Mouse (Mus musculus): ENCODE data around the gene Tmem165. TPM values are rescaled to one million over a fixed set of nuclear protein-coding genes. Genes with fewer than 3 reads are reported as not detected.

The Tmem165 gene
- polyA plus RNA-seq, 2 experiments = 147 to 160 TPM

- no peak for DNase-seq (ENCODE audit: low spot score)
- no peak for ATAC-seq (ENCODE audit: low FRiP score, low read depth)
- TF ChIP-seq POLR2A (IDR thresholded peaks at IDR 0.05; ENCODE audit: borderline replicate concordance, extremely low read depth, insufficient read depth, insufficient read length) = no peak
- Histone ChIP-seq H3K36me3 (ENCODE audit: control insufficient read depth, insufficient read depth, low read length) (no peaks in the 10 kb centered on the region), H3K4me2 (replicated peaks; ENCODE audit: low read depth, low read length, severe bottlenecking) (no peak overlapping the region), H3K9ac (ENCODE audit: low read depth, low read length, severe bottlenecking) (no peak overlapping the region), H3K27me3 (ENCODE audit: control insufficient read depth, insufficient read depth, low read length) (no peaks in the 10 kb centered on the region), H3K27ac (replicated peaks; ENCODE audit: low read depth, low read length) (no peak overlapping the region), H3K4me1 (ENCODE audit: control insufficient read depth, insufficient read depth, low read length) (peaks cover 7% of the 10 kb centered on the region), H3K4me3 (replicated peaks; ENCODE audit: low read length) (no peak overlapping the region), H3K9me3 (ENCODE audit: control insufficient read depth, low read length) (no peaks in the 10 kb centered on the region)
- 79% methylated on average over 7 of the region's 7 CpGs for WGBS
Measured at GRCm38 (mm10) chr5:76177664-76178063, 6.0 kb upstream of the Tmem165 start.

GRCm38 (mm10) chr5:76179171-76179570 is 4.5 kb upstream of the Tmem165 start:
- H3K4me1 ChIP-seq (ENCODE audit: control insufficient read depth, insufficient read depth, low read length) = peaks cover 7% of the 10 kb centered on the region
- no peak for TF ChIP-seq POLR2A (IDR thresholded peaks at IDR 0.05; ENCODE audit: borderline replicate concordance, extremely low read depth, insufficient read depth, insufficient read length)
- no peaks in the 10 kb centered on the region for H3K9me3 ChIP-seq (ENCODE audit: control insufficient read depth, low read length)
- DNase-seq (ENCODE audit: low spot score) (no peak), ATAC-seq (ENCODE audit: low FRiP score, low read depth) (no peak)
- no peaks in the 10 kb centered on the region for H3K36me3 ChIP-seq (ENCODE audit: control insufficient read depth, insufficient read depth, low read length)
- H3K27ac ChIP-seq (replicated peaks; ENCODE audit: low read depth, low read length) = no peak overlapping the region
- no peak overlapping the region for H3K9ac ChIP-seq (ENCODE audit: low read depth, low read length, severe bottlenecking)
- WGBS = 94% methylated on average over 5 of the region's 5 CpGs
- no peak overlapping the region for H3K4me3 ChIP-seq (replicated peaks; ENCODE audit: low read length)
- H3K4me2 ChIP-seq (replicated peaks; ENCODE audit: low read depth, low read length, severe bottlenecking) = no peak overlapping the region
- no peaks in the 10 kb centered on the region for H3K27me3 ChIP-seq (ENCODE audit: control insufficient read depth, insufficient read depth, low read length)

- Histone ChIP-seq H3K4me3 (replicated peaks; ENCODE audit: low read length) (no peak overlapping the region), H3K36me3 (ENCODE audit: control insufficient read depth, insufficient read depth, low read length) (no peaks in the 10 kb centered on the region), H3K27me3 (ENCODE audit: control insufficient read depth, insufficient read depth, low read length) (no peaks in the 10 kb centered on the region), H3K9ac (ENCODE audit: low read depth, low read length, severe bottlenecking) (no peak overlapping the region), H3K4me1 (ENCODE audit: control insufficient read depth, insufficient read depth, low read length) (peaks cover 7% of the 10 kb centered on the region), H3K27ac (replicated peaks; ENCODE audit: low read depth, low read length) (no peak overlapping the region), H3K4me2 (replicated peaks; ENCODE audit: low read depth, low read length, severe bottlenecking) (no peak overlapping the region), H3K9me3 (ENCODE audit: control insufficient read depth, low read length) (no peaks in the 10 kb centered on the region)
- TF ChIP-seq POLR2A (IDR thresholded peaks at IDR 0.05; ENCODE audit: borderline replicate concordance, extremely low read depth, insufficient read depth, insufficient read length) = no peak
- DNase-seq (ENCODE audit: low spot score) (no peak), ATAC-seq (ENCODE audit: low FRiP score, low read depth) (no peak)
- 85% methylated on average over 5 of the region's 5 CpGs for WGBS
Measured at GRCm38 (mm10) chr5:76179791-76180190, 3.9 kb upstream of the Tmem165 start.

- Histone ChIP-seq H3K4me1 (ENCODE audit: control insufficient read depth, insufficient read depth, low read length) (peaks cover 16% of the 10 kb centered on the region), H3K4me2 (replicated peaks; ENCODE audit: low read depth, low read length, severe bottlenecking) (no peak overlapping the region; the same call in 1 of the 2 replicates)
Measured at GRCm38 (mm10) chr5:76182326-76182725, 1.4 kb upstream of the Tmem165 start.

GRCm38 (mm10) chr5:76183043-76183749 is 484 bp upstream of the Tmem165 start:
- H3K27me3 ChIP-seq (ENCODE audit: control insufficient read depth, insufficient read depth, low read length) = no peaks in the 10 kb centered on the region
- peak overlapping the region; percentile 52 for H3K4me2 ChIP-seq (replicated peaks; ENCODE audit: low read depth, low read length, severe bottlenecking)
- peak overlapping the region; percentile 97 for H3K27ac ChIP-seq (replicated peaks; ENCODE audit: low read depth, low read length)
- peaks cover 16% of the 10 kb centered on the region for H3K4me1 ChIP-seq (ENCODE audit: control insufficient read depth, insufficient read depth, low read length)
- DNase-seq (ENCODE audit: low spot score) (no peak), ATAC-seq (ENCODE audit: low FRiP score, low read depth) (peak; percentile 42)
- no peak for TF ChIP-seq POLR2A (IDR thresholded peaks at IDR 0.05; ENCODE audit: borderline replicate concordance, extremely low read depth, insufficient read depth, insufficient read length)
- 39% methylated on average over 17 of the region's 17 CpGs for WGBS
- H3K9me3 ChIP-seq (ENCODE audit: control insufficient read depth, low read length) = no peaks in the 10 kb centered on the region
- peaks cover 4% of the 10 kb centered on the region; the same call in 1 of the 2 replicates for H3K36me3 ChIP-seq (ENCODE audit: control insufficient read depth, insufficient read depth, low read length)
- peak overlapping the region; percentile 96 for H3K9ac ChIP-seq (ENCODE audit: low read depth, low read length, severe bottlenecking)
- H3K4me3 ChIP-seq (replicated peaks; ENCODE audit: low read length) = peak overlapping the region; percentile 94

More at GRCm38 (mm10) chr5:76182326-76182725, 1.4 kb upstream of the Tmem165 start:
- WGBS = 43% methylated on average over 3 of the region's 3 CpGs
- Histone ChIP-seq H3K36me3 (ENCODE audit: control insufficient read depth, insufficient read depth, low read length) (peaks cover 4% of the 10 kb centered on the region; the same call in 1 of the 2 replicates), H3K4me3 (replicated peaks; ENCODE audit: low read length) (no peak overlapping the region), H3K9me3 (ENCODE audit: control insufficient read depth, low read length) (no peaks in the 10 kb centered on the region), H3K9ac (ENCODE audit: low read depth, low read length, severe bottlenecking) (no peak overlapping the region; the same call in 1 of the 2 replicates), H3K27me3 (ENCODE audit: control insufficient read depth, insufficient read depth, low read length) (no peaks in the 10 kb centered on the region), H3K27ac (replicated peaks; ENCODE audit: low read depth, low read length) (no peak overlapping the region; the same call in 1 of the 2 replicates)
- ATAC-seq (ENCODE audit: low FRiP score, low read depth) = no peak
- TF ChIP-seq POLR2A (IDR thresholded peaks at IDR 0.05; ENCODE audit: borderline replicate concordance, extremely low read depth, insufficient read depth, insufficient read length) = no peak
- DNase-seq (ENCODE audit: low spot score) = no peak

Data from limb, embryonic 14.5 days (tissue).